In the genomic region with DNA sequence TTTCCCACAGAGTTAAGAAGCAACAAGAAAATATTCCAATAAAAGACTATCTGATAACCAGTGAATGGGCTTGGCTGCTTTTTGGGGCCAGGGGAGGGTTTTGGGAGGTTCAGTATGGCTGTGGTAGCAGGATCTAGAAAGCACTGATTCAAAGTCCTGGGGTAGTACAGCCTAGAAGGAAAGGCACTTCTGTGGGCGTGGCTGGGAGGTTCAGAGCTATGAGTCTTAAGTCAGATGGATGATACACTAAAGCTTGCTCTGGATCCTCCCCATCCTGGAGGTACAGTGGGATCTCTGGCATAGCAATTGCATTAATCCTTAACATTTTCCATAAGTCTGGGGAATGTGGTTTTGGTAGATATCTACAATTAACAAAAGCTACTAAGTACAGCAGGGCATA, we compare ENCODE assay signal across 9 mouse cellular contexts. TPM values are rescaled to one million over a fixed set of nuclear protein-coding genes. Genes with fewer than 3 reads are reported as not detected.
A peak's percentile ranks its signal among the peaks of the same experiment; 100 is the strongest.
DNase-seq lines count a peak whose midpoint lies in the region; ATAC-seq and TF ChIP-seq lines count a peak whose summit lies in the region.
"Had no signal": no experiment of that assay in that cellular context is flagged by ENCODE, and none has a peak within 500 bp of the region (broad histone marks: within the 10 kb centered on the region; RNA-seq: fewer than 3 reads in every experiment).

No protein-coding gene starts in this region.

- H3K9me3 ChIP-seq in lung, embryonic 14.5 days (ENCODE audit: low read depth, low read length) = no peaks in the 10 kb centered on the region
- H3K9me3 ChIP-seq in lung, postnatal 0 days (ENCODE audit: low read length) = no peaks in the 10 kb centered on the region
- no peaks in the 10 kb centered on the region for H3K9me3 ChIP-seq in neural tube, embryonic 13.5 days

- DNase-seq in cerebellum, adult 11-12 months = peak; percentile 15
- DNase-seq in cerebellum, adult 2 months = no peak
- DNase-seq in lung, embryonic 14.5 days = no peak
- DNase-seq in lung, postnatal 0 days (ENCODE audit: low spot score) = no peak
- DNase-seq in adrenal gland, postnatal 25 days = no peak
- DNase-seq in frontal cortex, postnatal 14 days (ENCODE audit: low spot score in 2 of 2) = no peak
- DNase-seq: heart, postnatal 4 days had no signal

- H3K27me3 ChIP-seq in cerebellum, adult 2 months (ENCODE audit: control insufficient read depth, insufficient read depth, low read length) = no peaks in the 10 kb centered on the region
- H3K27me3 ChIP-seq in lung, embryonic 14.5 days (ENCODE audit: insufficient read depth, low read length) = no peaks in the 10 kb centered on the region
- no peaks in the 10 kb centered on the region for H3K27me3 ChIP-seq in lung, postnatal 0 days (replicated peaks; ENCODE audit: insufficient read depth, low read length)
- no peaks in the 10 kb centered on the region for H3K27me3 ChIP-seq in neural tube, embryonic 13.5 days

- ATAC-seq in lung, embryonic 14.5 days (ENCODE audit: insufficient read depth) = no peak
- ATAC-seq in lung, postnatal 0 days = no peak
- ATAC-seq in neural tube, embryonic 13.5 days (ENCODE audit: low read depth) = no peak

- H3K9ac ChIP-seq in lung, embryonic 14.5 days = peak overlapping the region; percentile 34
- no peak overlapping the region for H3K9ac ChIP-seq in lung, postnatal 0 days (replicated peaks; ENCODE audit: low read depth)
- peak overlapping the region; percentile 95; the same call in 1 of the 2 replicates for H3K9ac ChIP-seq in neural tube, embryonic 13.5 days

- no peak overlapping the region for H3K4me3 ChIP-seq in cerebellum, adult 2 months (replicated peaks; ENCODE audit: insufficient read depth, low read depth, low read length)
- peak overlapping the region; percentile 97; the same call in 1 of the 2 replicates for H3K4me3 ChIP-seq in lung, embryonic 14.5 days (ENCODE audit: low read depth, low read length)
- no peak overlapping the region for H3K4me3 ChIP-seq in lung, postnatal 0 days (ENCODE audit: low read depth, low read length)
- H3K4me3 ChIP-seq in embryonic fibroblast, embryonic 13.5 days (ENCODE audit: insufficient read depth, low read length) = peak overlapping the region; percentile 76
- no peak overlapping the region for H3K4me3 ChIP-seq in neural tube, embryonic 13.5 days

- WGBS in cerebellum, adult 2 months = 79% methylated on average over 1 of the region's 1 CpGs
- 77% methylated on average over 1 of the region's 1 CpGs for WGBS in lung, embryonic 14.5 days
- 75% methylated on average over 1 of the region's 1 CpGs for WGBS in lung, postnatal 0 days
- 70% methylated on average over 1 of the region's 1 CpGs for WGBS in neural tube, embryonic 13.5 days

- no peak for TF ChIP-seq POLR2A in cerebellum, adult 2 months (IDR thresholded peaks at IDR 0.05; ENCODE audit: borderline replicate concordance, insufficient read depth, low read length)
- TF ChIP-seq POLR2A in embryonic fibroblast, embryonic 13.5 days (IDR thresholded peaks at IDR 0.05; ENCODE audit: low read depth, low read length) = no peak; the same call in 1 of the 2 replicates

- H3K4me2 ChIP-seq in lung, embryonic 14.5 days = peak overlapping the region; percentile 90
- H3K4me2 ChIP-seq in lung, postnatal 0 days (replicated peaks; ENCODE audit: low read depth, low read length) = no peak overlapping the region
- no peak overlapping the region for H3K4me2 ChIP-seq in neural tube, embryonic 13.5 days

- TF ChIP-seq EP300 in lung, postnatal 0 days (IDR thresholded peaks at IDR 0.05) = no peak

- no peak for TF ChIP-seq CTCF in cerebellum, adult 2 months (IDR thresholded peaks at IDR 0.05; ENCODE audit: borderline replicate concordance, insufficient read depth, low read depth, low read length)
- no peak for TF ChIP-seq CTCF in lung, embryonic 14.5 days (IDR thresholded peaks at IDR 0.05; ENCODE audit: low read depth)
- TF ChIP-seq CTCF in lung, postnatal 0 days (IDR thresholded peaks at IDR 0.05) = no peak
- no peak for TF ChIP-seq CTCF in embryonic fibroblast, embryonic 13.5 days (IDR thresholded peaks at IDR 0.05; ENCODE audit: borderline replicate concordance, insufficient read depth, low read length)

- H3K27ac ChIP-seq in cerebellum, adult 2 months (ENCODE audit: insufficient read depth, low read length) = no peak overlapping the region
- 0 out of 2 replicates have a peak overlapping the region, but pooled peaks have one; percentile 30 for H3K27ac ChIP-seq in lung, embryonic 14.5 days (ENCODE audit: low read depth)
- H3K27ac ChIP-seq in lung, postnatal 0 days (ENCODE audit: low read length) = no peak overlapping the region
- no peak overlapping the region; the same call in 1 of the 2 replicates for H3K27ac ChIP-seq in embryonic fibroblast, embryonic 13.5 days (ENCODE audit: insufficient read depth, low read length)
- H3K27ac ChIP-seq in neural tube, embryonic 13.5 days (replicated peaks) = no peak overlapping the region

- peaks cover 17% of the 10 kb centered on the region for H3K4me1 ChIP-seq in cerebellum, adult 2 months (ENCODE audit: control insufficient read depth, insufficient read depth, low read length)
- H3K4me1 ChIP-seq in lung, embryonic 14.5 days (ENCODE audit: insufficient read depth) = peaks cover 11% of the 10 kb centered on the region
- H3K4me1 ChIP-seq in lung, postnatal 0 days (ENCODE audit: insufficient read depth, low read depth, low read length) = peaks cover 13% of the 10 kb centered on the region
- H3K4me1 ChIP-seq in embryonic fibroblast, embryonic 13.5 days (ENCODE audit: control insufficient read depth, insufficient read depth, low read length) = peaks cover 9% of the 10 kb centered on the region; the same call in 1 of the 2 replicates
- H3K4me1 ChIP-seq in neural tube, embryonic 13.5 days (replicated peaks) = peaks cover 63% of the 10 kb centered on the region

- peaks cover 31% of the 10 kb centered on the region for H3K36me3 ChIP-seq in lung, embryonic 14.5 days (ENCODE audit: insufficient read depth)
- peaks cover 3% of the 10 kb centered on the region; the same call in 1 of the 2 replicates for H3K36me3 ChIP-seq in lung, postnatal 0 days (ENCODE audit: insufficient read depth, low read length)
- peaks cover 26% of the 10 kb centered on the region for H3K36me3 ChIP-seq in neural tube, embryonic 13.5 days

RNA-seq across cellular contexts. Expression of a gene that starts 2.6 kb away (rescaled TPM):
- polyA plus RNA-seq in cerebellum, adult 2 months (2012; rRNA removed) = 32.8 and 36.7 TPM in 2 replicates
- polyA plus RNA-seq in lung, embryonic 14.5 days (2014; fragmentation: Nextera tagmentation; extraction: Ambion mirVana) = 6.4 and 6.6 TPM in 2 replicates
- polyA plus RNA-seq in lung, postnatal 0 days (2015; fragmentation: Nextera tagmentation; extraction: Ambion mirVana) = 5.8 and 6.3 TPM in 2 replicates
- 15.3 and 18.5 TPM in 2 replicates for polyA plus RNA-seq in embryonic fibroblast, embryonic 13.5 days (2011; ENCODE audit: insufficient read length, low read depth, missing spikeins)
- 23.9 and 27.3 TPM in 2 replicates for polyA plus RNA-seq in neural tube, embryonic 13.5 days (2015; fragmentation: Nextera tagmentation; extraction: Ambion mirVana)
- 17.4 and 28.7 TPM in 2 replicates for total RNA-seq in adrenal gland, postnatal 25 days (2021)

RNA-seq across cellular contexts. Expression of a gene that starts 2.6 kb away (rescaled TPM):
- 257 and 289 TPM in 2 replicates for polyA plus RNA-seq in cerebellum, adult 2 months (2012; rRNA removed)
- polyA plus RNA-seq in lung, embryonic 14.5 days (2014; fragmentation: Nextera tagmentation; extraction: Ambion mirVana) = 235 and 256 TPM in 2 replicates
- 78.4 and 82.5 TPM in 2 replicates for polyA plus RNA-seq in lung, postnatal 0 days (2015; fragmentation: Nextera tagmentation; extraction: Ambion mirVana)
- polyA plus RNA-seq in embryonic fibroblast, embryonic 13.5 days (2011; ENCODE audit: insufficient read length, low read depth, missing spikeins) = 64.0 and 65.9 TPM in 2 replicates
- polyA plus RNA-seq in neural tube, embryonic 13.5 days (2015; fragmentation: Nextera tagmentation; extraction: Ambion mirVana) = 102 and 106 TPM in 2 replicates
- 133 and 250 TPM in 2 replicates for total RNA-seq in adrenal gland, postnatal 25 days (2021)

RNA-seq across cellular contexts. Expression of a gene that starts 17.9 kb away (rescaled TPM):
- 51.3 and 55.0 TPM in 2 replicates for polyA plus RNA-seq in cerebellum, adult 2 months (2012; rRNA removed)
- polyA plus RNA-seq in lung, embryonic 14.5 days (2014; fragmentation: Nextera tagmentation; extraction: Ambion mirVana) = 12.4 and 14.4 TPM in 2 replicates
- 19.5 and 20.1 TPM in 2 replicates for polyA plus RNA-seq in lung, postnatal 0 days (2015; fragmentation: Nextera tagmentation; extraction: Ambion mirVana)
- 5.9 and 7.0 TPM in 2 replicates for polyA plus RNA-seq in embryonic fibroblast, embryonic 13.5 days (2011; ENCODE audit: insufficient read length, low read depth, missing spikeins)
- 23.4 and 26.4 TPM in 2 replicates for polyA plus RNA-seq in neural tube, embryonic 13.5 days (2015; fragmentation: Nextera tagmentation; extraction: Ambion mirVana)
- 15.0 and 24.4 TPM in 2 replicates for total RNA-seq in adrenal gland, postnatal 25 days (2021)

Comparison
In these comparisons a context has a peak if more than half of its experiments do, and no peak if none do; other contexts are left out.
1. H3K4me3 ChIP-seq: peak in lung, embryonic 14.5 days (single experiment) and embryonic fibroblast, embryonic 13.5 days (single experiment); none in cerebellum, adult 2 months (single experiment), lung, postnatal 0 days (single experiment) and neural tube, embryonic 13.5 days (single experiment).